Mouse (Mus musculus): ENCODE measurements around the gene Arhgef25.
"Not testable (repeated sequence)": the region's sequence is repeated elsewhere in the genome, so short reads cannot be mapped to it uniquely, and the experiment has no call there.

The Arhgef25 gene

GRCm38 (mm10) chr10:127204589-127204988 is 14.7 kb upstream of the Arhgef25 start:
- no peak for DNase-seq (ENCODE audit: low read depth)

- no peak for DNase-seq (ENCODE audit: low read depth)
Measured at GRCm38 (mm10) chr10:127203106-127203505, 13.2 kb upstream of the Arhgef25 start.

GRCm38 (mm10) chr10:127200279-127200678 is 10.4 kb upstream of the Arhgef25 start:
- no peak for DNase-seq (ENCODE audit: low read depth)

GRCm38 (mm10) chr10:127199474-127199873 is 9.6 kb upstream of the Arhgef25 start:
- DNase-seq (ENCODE audit: low read depth), result no peak

- DNase-seq (ENCODE audit: low read depth), result no peak
Measured at GRCm38 (mm10) chr10:127199068-127199467, 9.2 kb upstream of the Arhgef25 start.

DNA sequence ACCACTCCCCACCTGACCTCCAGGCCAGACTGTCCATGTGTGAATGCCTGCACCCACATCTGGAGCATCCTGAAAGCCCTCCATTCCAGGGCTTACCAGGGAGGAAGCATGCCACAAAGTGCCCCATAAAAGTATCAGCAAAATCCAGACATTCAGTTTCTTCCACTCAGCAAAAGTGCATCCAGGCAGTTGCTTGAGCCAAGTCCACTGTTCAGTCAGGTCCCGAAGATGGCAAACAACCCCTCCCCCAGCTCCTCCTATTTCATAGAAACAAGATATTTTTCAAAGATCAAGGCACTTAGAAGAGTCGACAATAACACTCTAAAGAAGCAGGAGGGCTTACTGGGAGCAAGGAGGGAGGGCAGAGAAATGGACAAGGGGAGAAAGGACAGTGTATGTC is 8.6 kb upstream of the Arhgef25 start:
- DNase-seq (ENCODE audit: low read depth), result no peak

DNA sequence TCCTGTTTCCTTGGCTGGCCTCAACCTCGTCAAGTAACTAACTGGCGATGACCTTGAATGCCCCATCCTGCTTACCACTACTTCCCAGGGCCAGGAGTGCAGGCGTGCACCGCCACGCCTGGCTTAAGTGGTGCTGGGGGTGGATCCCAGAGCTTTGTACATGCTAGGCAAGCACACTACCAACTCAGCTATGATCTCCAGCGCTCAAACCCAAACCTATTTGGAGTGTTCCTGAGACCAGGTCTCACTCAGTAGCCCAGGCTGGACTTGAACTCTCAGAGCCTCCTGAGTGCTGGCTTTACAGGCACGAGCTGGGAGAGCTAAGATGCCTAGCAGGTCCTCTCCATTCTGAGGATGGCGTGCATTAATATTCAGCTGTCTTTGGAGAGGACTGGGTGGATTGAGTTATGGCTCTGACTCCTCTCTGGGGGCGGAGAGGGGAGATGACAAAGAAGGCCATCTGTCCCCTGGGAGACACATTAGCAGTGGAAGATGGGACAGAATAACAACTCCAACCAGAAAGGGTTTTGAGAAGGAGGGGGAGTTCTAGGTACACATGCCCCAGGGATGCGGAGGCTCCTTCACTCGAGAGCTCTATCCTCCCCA is 7.7 kb upstream of the Arhgef25 start:
- no peak for DNase-seq (ENCODE audit: low read depth)

- DNase-seq (ENCODE audit: low read depth), result no peak
Measured at GRCm38 (mm10) chr10:127197104-127197503, 7.2 kb upstream of the Arhgef25 start.

DNA sequence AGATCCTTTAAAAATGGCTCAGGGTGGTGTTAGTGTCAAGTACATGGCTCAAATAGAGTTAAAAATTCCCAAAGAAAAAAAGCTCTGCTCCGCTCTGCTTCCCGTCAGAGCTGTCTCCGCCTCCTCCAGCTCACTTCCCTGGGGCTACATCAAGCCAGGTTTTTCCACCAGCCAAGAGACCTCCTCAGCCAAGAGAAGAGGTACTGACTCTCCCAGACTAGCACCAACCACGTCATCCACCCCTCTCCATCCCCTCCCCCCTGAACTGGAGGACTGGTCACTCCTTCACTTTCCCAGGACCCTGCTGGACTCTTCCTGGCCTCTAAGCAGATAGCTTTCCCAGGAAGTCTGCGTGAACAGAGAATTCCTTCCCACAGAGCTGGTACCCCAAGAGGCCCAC is 6.5 kb upstream of the Arhgef25 start:
- peak; percentile 95 for DNase-seq (ENCODE audit: low read depth)

DNA sequence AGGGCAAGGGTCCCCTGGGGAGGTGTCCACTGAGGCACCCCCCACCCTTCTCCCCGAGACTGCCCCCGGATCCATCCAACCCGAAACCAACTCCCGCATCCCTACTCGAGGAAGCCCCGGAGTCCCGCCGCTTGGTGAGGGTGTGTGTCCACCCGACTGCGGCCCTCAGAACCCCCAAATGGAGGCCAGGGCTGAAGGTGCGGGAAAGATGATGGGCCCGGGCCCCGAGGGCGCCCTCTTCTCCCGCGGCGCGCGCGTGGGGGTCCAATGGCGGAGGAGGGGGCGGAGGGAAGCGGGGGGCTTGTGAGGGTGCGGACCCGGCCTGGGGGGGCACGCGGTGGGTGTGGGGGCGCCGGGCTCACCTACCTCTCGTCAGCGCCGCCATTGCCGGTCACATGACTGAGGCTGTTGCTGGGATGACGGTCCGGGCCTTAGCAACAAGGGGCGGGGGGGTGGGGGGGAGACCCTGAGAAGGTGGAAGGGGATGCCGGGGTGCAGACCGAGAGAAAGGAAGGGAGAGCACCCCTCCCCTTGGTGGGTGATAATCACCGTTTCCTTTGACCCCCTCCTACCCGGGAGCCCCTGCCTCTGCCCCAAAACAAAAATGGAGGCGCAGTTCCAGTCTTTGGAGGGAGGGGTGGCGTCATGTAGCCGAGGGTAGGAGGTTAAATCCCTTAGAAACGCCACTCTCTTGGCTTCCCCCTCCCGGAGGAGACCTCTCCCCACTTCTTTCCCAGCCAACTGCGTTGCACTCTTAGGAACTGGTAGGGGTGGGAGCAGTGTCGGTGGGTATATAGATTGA is 5.6 kb upstream of the Arhgef25 start, which contains the start of gene Dtx3:
Dtx3 (minus strand) TSS at position 401 of the 802 bp plus-strand sequence.
- no peak for DNase-seq (ENCODE audit: low read depth)

- peak; percentile 56 for DNase-seq (ENCODE audit: low read depth)
Measured at GRCm38 (mm10) chr10:127194428-127195327, 4.8 kb upstream of the Arhgef25 start.

DNA sequence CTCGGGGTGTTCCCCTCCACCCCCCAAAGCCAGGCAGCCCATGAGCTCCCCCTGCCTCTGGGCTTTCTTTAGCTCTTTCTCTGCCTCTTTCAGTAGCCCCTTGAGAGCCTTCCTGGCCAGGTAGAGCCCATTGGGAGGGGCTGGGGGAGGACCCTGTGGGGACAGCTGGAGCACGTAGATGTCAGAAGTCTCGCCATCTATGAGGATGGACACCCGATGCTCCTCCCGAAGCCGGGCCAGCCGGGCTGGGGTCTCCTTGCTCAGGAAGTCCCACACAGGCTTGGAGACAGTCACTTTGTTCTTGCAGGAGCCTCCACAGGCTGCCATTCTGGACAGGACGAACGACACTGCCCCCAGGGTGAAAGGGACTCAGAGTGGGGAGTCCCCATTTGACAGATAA is 3.1 kb upstream of the Arhgef25 start:
- DNase-seq (ENCODE audit: low read depth), result no peak

- not testable (repeated sequence) for DNase-seq (ENCODE audit: low read depth)
Measured at GRCm38 (mm10) chr10:127192057-127192328, 2.1 kb upstream of the Arhgef25 start.

- DNase-seq (ENCODE audit: low read depth), result no peak
Measured at GRCm38 (mm10) chr10:127191191-127192056, 1.5 kb upstream of the Arhgef25 start.

- DNase-seq (ENCODE audit: low read depth), result no peak
Measured at GRCm38 (mm10) chr10:127190398-127191190, 711 bp upstream of the Arhgef25 start.

- DNase-seq (ENCODE audit: low read depth), result no peak
Measured at GRCm38 (mm10) chr10:127189116-127189650, 700 bp downstream of the Arhgef25 start.

- DNase-seq (ENCODE audit: low read depth), result peak; percentile 51
Measured at GRCm38 (mm10) chr10:127188465-127189115, 1.3 kb downstream of the Arhgef25 start.

DNA sequence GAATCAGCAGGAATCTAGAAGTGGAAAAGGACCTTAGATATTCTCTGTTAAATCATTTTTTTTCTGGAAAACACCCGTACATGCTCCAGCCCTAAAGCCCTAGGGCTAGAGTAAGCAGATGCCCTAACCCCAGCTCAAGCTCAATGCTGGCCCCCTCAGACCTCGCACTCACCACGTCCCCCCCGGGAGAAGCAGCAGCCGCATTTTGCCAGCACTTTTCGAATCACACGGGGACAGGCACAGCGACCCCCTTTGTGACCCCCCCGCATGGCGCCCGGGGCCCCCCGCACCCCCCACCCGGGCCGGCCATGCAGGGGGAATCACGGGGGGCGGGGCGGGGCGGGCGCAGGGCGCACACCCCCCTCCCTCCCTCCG is 1.8 kb downstream of the Arhgef25 start:
- DNase-seq (ENCODE audit: low read depth), result no peak

- no peak for DNase-seq (ENCODE audit: low read depth)
Measured at GRCm38 (mm10) chr10:127187371-127188078, 2.4 kb downstream of the Arhgef25 start.

GRCm38 (mm10) chr10:127186451-127186850 is 3.4 kb downstream of the Arhgef25 start:
- no peak for DNase-seq (ENCODE audit: low read depth)
